Mouse (Mus musculus) limb, embryonic 13.5 days (tissue): ENCODE measurements around the gene Slc7a14. TPM values are rescaled to one million over a fixed set of nuclear protein-coding genes. Genes with fewer than 3 reads are reported as not detected.
"Not testable (repeated sequence)": the region's sequence is repeated elsewhere in the genome, so short reads cannot be mapped to it uniquely, and the experiment has no call there.

Experiments used
- ATAC-seq: fragments of 200-750 bp; cut with Nextera tagmentation; 2 replicates; pipeline ENCODE4 v1.8.0; 2017; ENCODE audit warnings: low read depth, moderate number of reproducible peaks, moderate TSS enrichment; ENCODE audit not compliant: low FRiP score
- H3K27ac ChIP-seq: fragments of 300-500 bp; sonication (generic); 2 replicates; pipeline ENCODE4 v1.5.1; 2015; ENCODE audit warnings: inconsistent platforms, mild to moderate bottlenecking, moderate library complexity
- H3K27me3 ChIP-seq: fragments of 300-500 bp; sonication (generic); 2 replicates; pipeline ENCODE4 v1.6.1; 2015; ENCODE audit warnings: mild to moderate bottlenecking, inconsistent platforms
- H3K36me3 ChIP-seq: fragments of 300-500 bp; sonication (generic); 2 replicates; pipeline ENCODE4 v1.6.1; 2015; ENCODE audit warnings: inconsistent platforms, mild to moderate bottlenecking, moderate library complexity
- H3K4me1 ChIP-seq: fragments of 300-500 bp; sonication (generic); 2 replicates; pipeline ENCODE4 v1.6.1; 2015; ENCODE audit warnings: inconsistent platforms
- H3K4me2 ChIP-seq: fragments of 300-500 bp; sonication (generic); replicated peaks from 2 replicates; pipeline ENCODE4 v1.6.1; 2015; ENCODE audit warnings: inconsistent platforms, mild to moderate bottlenecking, moderate library complexity
- H3K4me3 ChIP-seq: fragments of 300-500 bp; sonication (generic); 2 replicates; pipeline ENCODE4 v1.5.1; 2015; ENCODE audit warnings: moderate library complexity, mild to moderate bottlenecking, inconsistent platforms
- H3K9ac ChIP-seq: fragments of 300-500 bp; sonication (generic); 2 replicates; pipeline ENCODE4 v1.6.1; 2015; ENCODE audit warnings: mild to moderate bottlenecking, inconsistent platforms
- H3K9me3 ChIP-seq: fragments of 300-500 bp; sonication (generic); 2 replicates; pipeline ENCODE4 v1.6.1; 2016; ENCODE audit warnings: inconsistent platforms
- WGBS: fragments of 180-500 bp; shearing (Covaris S2); methylation state at CpG from one replicate; pipeline ENCODE4 v1.1.7; 2015; 5-methylcytosine and 5-hydroxymethylcytosine counted together
- polyA plus RNA-seq: library from polyadenylated mRNA; unstranded; fragments of >200 nt; fragmentation: Nextera tagmentation; extraction: Ambion mirVana; gene quantifications from 2 replicates; pipeline ENCODE4 v1.2.1, GENCODE M21; 2015

Gene Slc7a14
- polyA plus RNA-seq, 1 experiment from 2014 or later, result 0.08 TPM

- no peaks in the 10 kb centered on the region for H3K36me3 ChIP-seq
- 62% methylated on average over 3 of the region's 3 CpGs for WGBS
- H3K4me2 ChIP-seq, result no peak overlapping the region
- no peaks in the 10 kb centered on the region for H3K27me3 ChIP-seq
- no peak overlapping the region for H3K4me3 ChIP-seq
- H3K4me1 ChIP-seq, result no peaks in the 10 kb centered on the region
- no peaks in the 10 kb centered on the region for H3K9me3 ChIP-seq
- ATAC-seq, result no peak
- no peak overlapping the region for H3K9ac ChIP-seq
- H3K27ac ChIP-seq, result no peak overlapping the region
Observed at GRCm38 (mm10) chr3:31287421-31287948, 22.7 kb downstream of the Slc7a14 start.

- H3K9ac ChIP-seq, result no peak overlapping the region
- no peaks in the 10 kb centered on the region for H3K36me3 ChIP-seq
- H3K4me1 ChIP-seq, result no peaks in the 10 kb centered on the region
- H3K27me3 ChIP-seq, result 0 out of 2 replicates have a peak, but pooled peaks cover 3% of the 10 kb centered on the region
- WGBS, result 38% methylated on average over 2 of the region's 2 CpGs
- ATAC-seq, result no peak
- no peak overlapping the region for H3K4me3 ChIP-seq
- H3K9me3 ChIP-seq, result no peaks in the 10 kb centered on the region
- H3K4me2 ChIP-seq, result no peak overlapping the region
- no peak overlapping the region for H3K27ac ChIP-seq
Observed at GRCm38 (mm10) chr3:31281116-31281515, 29.1 kb downstream of the Slc7a14 start.

- H3K27ac ChIP-seq, result no peak overlapping the region
- peaks cover 23% of the 10 kb centered on the region; the same call in 1 of the 2 replicates for H3K4me1 ChIP-seq
- H3K27me3 ChIP-seq, result 0 out of 2 replicates have a peak, but pooled peaks cover 6% of the 10 kb centered on the region
- H3K4me2 ChIP-seq, result no peak overlapping the region
- ATAC-seq, result no peak
- H3K36me3 ChIP-seq, result no peaks in the 10 kb centered on the region
- WGBS, result 28% methylated on average over 2 of the region's 2 CpGs
- no peak overlapping the region for H3K9ac ChIP-seq
- no peak overlapping the region for H3K4me3 ChIP-seq
- H3K9me3 ChIP-seq, result no peaks in the 10 kb centered on the region
Observed at GRCm38 (mm10) chr3:31274875-31275274, 35.3 kb downstream of the Slc7a14 start.

- not testable (repeated sequence) for H3K27me3 ChIP-seq, H3K4me3 ChIP-seq, H3K27ac ChIP-seq, H3K9ac ChIP-seq, H3K4me2 ChIP-seq, H3K9me3 ChIP-seq, ATAC-seq, H3K36me3 ChIP-seq
- H3K4me1 ChIP-seq, result peaks cover 23% of the 10 kb centered on the region; the same call in 1 of the 2 replicates
Observed at GRCm38 (mm10) chr3:31273247-31273646, 36.9 kb downstream of the Slc7a14 start.

- Histone ChIP-seq H3K27me3 (0 out of 2 replicates have a peak, but pooled peaks cover 3% of the 10 kb centered on the region), H3K9me3 (no peaks in the 10 kb centered on the region), H3K4me3 (no peak overlapping the region), H3K4me1 (peaks cover 23% of the 10 kb centered on the region; the same call in 1 of the 2 replicates), H3K27ac (no peak overlapping the region), H3K9ac (no peak overlapping the region), H3K36me3 (no peaks in the 10 kb centered on the region), H3K4me2 (no peak overlapping the region)
- peak; percentile 22; the same call in 1 of the 2 replicates for ATAC-seq
- WGBS, result 38% methylated on average over 2 of the region's 2 CpGs
Observed at GRCm38 (mm10) chr3:31272635-31273034, 37.5 kb downstream of the Slc7a14 start.

GRCm38 (mm10) chr3:31269551-31270317, 40.4 kb downstream of the Slc7a14 start:
- Histone ChIP-seq H3K4me2 (no peak overlapping the region), H3K36me3 (no peaks in the 10 kb centered on the region), H3K9ac (no peak overlapping the region), H3K27me3 (0 out of 2 replicates have a peak, but pooled peaks cover 3% of the 10 kb centered on the region), H3K27ac (no peak overlapping the region), H3K9me3 (no peaks in the 10 kb centered on the region), H3K4me3 (no peak overlapping the region), H3K4me1 (peaks cover 20% of the 10 kb centered on the region; the same call in 1 of the 2 replicates)
- no peak for ATAC-seq
- 87% methylated on average over 4 of the region's 4 CpGs for WGBS

- no peaks in the 10 kb centered on the region for H3K36me3 ChIP-seq
- WGBS, result 87% methylated on average over 2 of the region's 2 CpGs
- no peak overlapping the region for H3K27ac ChIP-seq
- 0 out of 2 replicates have a peak, but pooled peaks cover 4% of the 10 kb centered on the region for H3K4me1 ChIP-seq
- H3K4me3 ChIP-seq, result no peak overlapping the region
- H3K27me3 ChIP-seq, result no peaks in the 10 kb centered on the region
- H3K9ac ChIP-seq, result no peak overlapping the region
- no peak for ATAC-seq
- H3K9me3 ChIP-seq, result no peaks in the 10 kb centered on the region
- no peak overlapping the region for H3K4me2 ChIP-seq
Observed at GRCm38 (mm10) chr3:31267921-31268320, 42.3 kb downstream of the Slc7a14 start.

- no peak overlapping the region for H3K9ac ChIP-seq
- no peaks in the 10 kb centered on the region for H3K27me3 ChIP-seq
- ATAC-seq, result no peak
- H3K4me2 ChIP-seq, result no peak overlapping the region
- WGBS, result 87% methylated on average over 7 of the region's 7 CpGs
- no peak overlapping the region for H3K27ac ChIP-seq
- H3K36me3 ChIP-seq, result no peaks in the 10 kb centered on the region
- no peak overlapping the region for H3K4me3 ChIP-seq
- no peaks in the 10 kb centered on the region for H3K9me3 ChIP-seq
- H3K4me1 ChIP-seq, result 0 out of 2 replicates have a peak, but pooled peaks cover 6% of the 10 kb centered on the region
Observed at GRCm38 (mm10) chr3:31266941-31267340, 43.2 kb downstream of the Slc7a14 start.

GRCm38 (mm10) chr3:31263535-31263934, 46.6 kb downstream of the Slc7a14 start:
- no peak for ATAC-seq
- peaks cover 30% of the 10 kb centered on the region for H3K4me1 ChIP-seq
- H3K4me3 ChIP-seq, result no peak overlapping the region
- H3K36me3 ChIP-seq, result no peaks in the 10 kb centered on the region
- 94% methylated on average over 3 of the region's 3 CpGs for WGBS
- H3K9me3 ChIP-seq, result no peaks in the 10 kb centered on the region
- no peak overlapping the region for H3K4me2 ChIP-seq
- H3K9ac ChIP-seq, result no peak overlapping the region
- H3K27ac ChIP-seq, result no peak overlapping the region
- no peaks in the 10 kb centered on the region for H3K27me3 ChIP-seq

GRCm38 (mm10) chr3:31261418-31262014, 48.7 kb downstream of the Slc7a14 start:
- H3K4me3 ChIP-seq, result no peak overlapping the region
- H3K9me3 ChIP-seq, result no peaks in the 10 kb centered on the region
- no peak for ATAC-seq
- H3K27me3 ChIP-seq, result no peaks in the 10 kb centered on the region
- H3K4me1 ChIP-seq, result peaks cover 30% of the 10 kb centered on the region
- H3K4me2 ChIP-seq, result no peak overlapping the region
- peak overlapping the region; percentile 87 for H3K27ac ChIP-seq
- H3K36me3 ChIP-seq, result no peaks in the 10 kb centered on the region
- no peak overlapping the region for H3K9ac ChIP-seq
- 59% methylated on average over 7 of the region's 7 CpGs for WGBS

GRCm38 (mm10) chr3:31260964-31261346, 49.2 kb downstream of the Slc7a14 start:
- peak; percentile 60 for ATAC-seq
- peak overlapping the region; percentile 87 for H3K27ac ChIP-seq
- no peak overlapping the region for H3K4me2 ChIP-seq

GRCm38 (mm10) chr3:31260329-31260963, 49.7 kb downstream of the Slc7a14 start:
- no peaks in the 10 kb centered on the region for H3K36me3 ChIP-seq
- 15% methylated on average over 7 of the region's 7 CpGs for WGBS

More at GRCm38 (mm10) chr3:31260964-31261346, 49.2 kb downstream of the Slc7a14 start:
- Histone ChIP-seq H3K27me3 (no peaks in the 10 kb centered on the region), H3K4me1 (peaks cover 30% of the 10 kb centered on the region), H3K36me3 (no peaks in the 10 kb centered on the region), H3K9me3 (no peaks in the 10 kb centered on the region), H3K4me3 (no peak overlapping the region), H3K9ac (no peak overlapping the region)
- WGBS, result 23% methylated on average over 3 of the region's 3 CpGs

More at GRCm38 (mm10) chr3:31260329-31260963, 49.7 kb downstream of the Slc7a14 start:
- no peak overlapping the region for H3K4me3 ChIP-seq
- peak overlapping the region; percentile 9; the same call in 1 of the 2 replicates for H3K4me2 ChIP-seq
- H3K9me3 ChIP-seq, result no peaks in the 10 kb centered on the region
- peak overlapping the region; percentile 19; the same call in 1 of the 2 replicates for H3K9ac ChIP-seq
- peak overlapping the region; percentile 87 for H3K27ac ChIP-seq
- no peaks in the 10 kb centered on the region for H3K27me3 ChIP-seq
- peak; percentile 93 for ATAC-seq
- peaks cover 30% of the 10 kb centered on the region for H3K4me1 ChIP-seq
